Mouse (Mus musculus) layer of hippocampus, adult 11-12 months (tissue): ENCODE measurements around the gene Phip.
A peak's percentile ranks its signal among the peaks of the same experiment; 100 is the strongest.

Experiments
- DNase-seq: peaks from one replicate; pipeline ENCODE4 v3.0.0; 2022; ENCODE audit warnings: low spot score

Phip gene

GRCm38 (mm10) chr9:82975342-82976215 lies at the start of gene Phip:
Gene Phip, minus strand, starts transcription at chr9:82975516.
- peak; percentile 95 for DNase-seq

- peak; percentile 7 for DNase-seq
Measured at GRCm38 (mm10) chr9:83023724-83024123, 48.4 kb upstream of the Phip start.

- no peak for DNase-seq
Measured at GRCm38 (mm10) chr9:83014516-83014915, 39.2 kb upstream of the Phip start.

GRCm38 (mm10) chr9:83008306-83008705 lies 33.0 kb upstream of the Phip start:
- DNase-seq = no peak

GRCm38 (mm10) chr9:83001342-83001741 lies 26.0 kb upstream of the Phip start:
- no peak for DNase-seq

GRCm38 (mm10) chr9:82997765-82998500 lies 22.6 kb upstream of the Phip start:
- DNase-seq = no peak

GRCm38 (mm10) chr9:82976936-82977335 lies 1.6 kb upstream of the Phip start:
- DNase-seq = no peak

- no peak for DNase-seq
Measured at GRCm38 (mm10) chr9:82976219-82976618, 903 bp upstream of the Phip start.

GRCm38 (mm10) chr9:82974962-82975341 lies 364 bp downstream of the Phip start:
- DNase-seq = no peak

GRCm38 (mm10) chr9:82974187-82974861 lies 992 bp downstream of the Phip start:
- peak; percentile 91 for DNase-seq

- no peak for DNase-seq
Measured at GRCm38 (mm10) chr9:82973321-82973892, 1.9 kb downstream of the Phip start.

- no peak for DNase-seq
Measured at GRCm38 (mm10) chr9:82971433-82971832, 3.9 kb downstream of the Phip start.

GRCm38 (mm10) chr9:82967076-82967621 lies 8.2 kb downstream of the Phip start:
- DNase-seq = no peak

GRCm38 (mm10) chr9:82963981-82964380 lies 11.3 kb downstream of the Phip start:
- DNase-seq = no peak

GRCm38 (mm10) chr9:82961352-82961751 lies 14.0 kb downstream of the Phip start:
- DNase-seq = no peak

GRCm38 (mm10) chr9:82955267-82955666 lies 20.0 kb downstream of the Phip start:
- no peak for DNase-seq

- no peak for DNase-seq
Measured at GRCm38 (mm10) chr9:82952330-82952729, 23.0 kb downstream of the Phip start.

GRCm38 (mm10) chr9:82951435-82952004 lies 23.8 kb downstream of the Phip start:
- DNase-seq = no peak

GRCm38 (mm10) chr9:82907246-82907645 lies 68.1 kb downstream of the Phip start:
- no peak for DNase-seq

GRCm38 (mm10) chr9:82888645-82889044 lies 86.7 kb downstream of the Phip start:
- DNase-seq = no peak

GRCm38 (mm10) chr9:82884177-82884576 lies 91.1 kb downstream of the Phip start:
- no peak for DNase-seq

GRCm38 (mm10) chr9:82877078-82877477 lies 98.2 kb downstream of the Phip start:
- no peak for DNase-seq
